Mouse (Mus musculus): ENCODE measurements around the gene Snrpa1.

DNA sequence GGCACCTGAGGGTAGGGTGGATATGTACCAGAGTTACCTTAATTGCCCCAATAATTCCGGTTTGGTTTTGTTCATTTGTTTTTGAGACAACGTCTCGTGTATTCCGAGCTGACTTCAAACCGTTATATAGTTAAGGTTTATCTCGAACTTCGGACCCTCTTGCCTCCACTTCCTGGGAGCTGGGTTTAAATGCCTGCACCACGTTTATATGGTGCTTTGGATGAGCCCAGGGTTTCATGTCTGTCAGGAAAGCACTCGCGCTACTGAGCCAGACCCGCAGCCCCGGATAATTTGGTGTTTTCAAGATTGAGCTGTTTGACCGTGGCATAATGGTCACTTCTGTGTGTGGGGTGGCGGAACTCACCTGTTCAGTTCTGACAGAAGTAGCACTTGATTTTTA, 2.3 kb downstream of the Snrpa1 start:
- no peak for TF ChIP-seq CTCF (IDR thresholded peaks at IDR 0.05; ENCODE audit: low read depth)
- no peak for TF ChIP-seq EP300 (IDR thresholded peaks at IDR 0.05; ENCODE audit: low read depth)
